Mouse (Mus musculus): ENCODE results near the gene Smim6.

DNA sequence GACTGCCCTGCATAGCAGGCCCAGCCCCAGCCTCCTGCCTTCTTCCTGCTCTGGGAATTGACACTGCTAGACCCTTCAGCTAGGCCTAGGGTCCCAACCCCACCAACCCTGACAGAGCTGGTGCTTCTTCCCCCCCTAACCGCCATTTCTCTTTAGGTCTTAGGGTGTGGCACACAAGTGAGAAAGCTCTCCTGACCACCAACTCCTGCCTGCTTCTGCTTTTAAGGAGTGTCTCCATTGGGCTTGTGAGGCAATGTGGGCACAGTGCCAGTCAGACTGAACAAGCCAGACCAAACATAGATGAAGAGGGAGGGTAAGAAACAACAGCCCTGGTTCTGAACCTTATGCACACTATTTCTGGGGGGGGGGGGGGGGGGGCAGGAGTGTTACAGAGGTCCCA is 9.0 kb upstream of the Smim6 start:
- TF ChIP-seq POLR2A (IDR thresholded peaks at IDR 0.05; ENCODE audit: control insufficient read depth in 1 of 2, insufficient read depth in 1 of 2, low read depth in 1 of 2, low read length in 2 of 2, poor library complexity in 1 of 2), result peak in 1 of 2 experiments; percentile 64; a peak in 1 of 4 replicates
- TF ChIP-seq CTCF (IDR thresholded peaks at IDR 0.05 in 2 of 3, conservative IDR thresholded peaks at IDR 0.05 in 1 of 3; ENCODE audit: control insufficient read depth in 1 of 3, insufficient read depth in 1 of 3, low read depth in 2 of 3, low read length in 3 of 3, poor library complexity in 1 of 3, severe bottlenecking in 1 of 3), result no peak
- TF ChIP-seq ETS1 (IDR thresholded peaks at IDR 0.05; ENCODE audit: low read depth, low read length), result peak; percentile 83
- TF ChIP-seq GATA1 (IDR thresholded peaks at IDR 0.05; ENCODE audit: low read depth, low read length), result no peak
- no peak for TF ChIP-seq CHD2 (IDR thresholded peaks at IDR 0.05; ENCODE audit: low read length)
- no peak for TF ChIP-seq MAFK (IDR thresholded peaks at IDR 0.05; ENCODE audit: borderline replicate concordance, low read depth, low read length)
- TF ChIP-seq ZMIZ1 (IDR thresholded peaks at IDR 0.05; ENCODE audit: low read depth, low read length), result peak; percentile 81; the same call in 1 of the 2 replicates
- no peak for TF ChIP-seq ZKSCAN1 (IDR thresholded peaks at IDR 0.05; ENCODE audit: low read depth, low read length)
- peak; percentile 37; the same call in 1 of the 2 replicates for TF ChIP-seq MAX (IDR thresholded peaks at IDR 0.05; ENCODE audit: low read length)
- no peak for TF ChIP-seq ZNF384 (IDR thresholded peaks at IDR 0.05; ENCODE audit: low read depth, low read length)
- TF ChIP-seq CHD1 (IDR thresholded peaks at IDR 0.05; ENCODE audit: low read depth, low read length), result no peak
- TF ChIP-seq KAT2A (conservative IDR thresholded peaks at IDR 0.05; ENCODE audit: low read depth, low read length), result no peak

Data from MEL (cell line).